Mouse (Mus musculus): ENCODE measurements around the gene 9130008F23Rik. TPM values are rescaled to one million over a fixed set of nuclear protein-coding genes. Genes with fewer than 3 reads are reported as not detected.

9130008F23Rik gene
- 0.18 TPM in 1 of 2 replicates, not detected in the other for polyA plus RNA-seq (2021; fragmentation: Nextera tagmentation)
- long read RNA-seq, experiment 1, result 0 reads
- long read RNA-seq, experiment 2, result 0 reads

DNA sequence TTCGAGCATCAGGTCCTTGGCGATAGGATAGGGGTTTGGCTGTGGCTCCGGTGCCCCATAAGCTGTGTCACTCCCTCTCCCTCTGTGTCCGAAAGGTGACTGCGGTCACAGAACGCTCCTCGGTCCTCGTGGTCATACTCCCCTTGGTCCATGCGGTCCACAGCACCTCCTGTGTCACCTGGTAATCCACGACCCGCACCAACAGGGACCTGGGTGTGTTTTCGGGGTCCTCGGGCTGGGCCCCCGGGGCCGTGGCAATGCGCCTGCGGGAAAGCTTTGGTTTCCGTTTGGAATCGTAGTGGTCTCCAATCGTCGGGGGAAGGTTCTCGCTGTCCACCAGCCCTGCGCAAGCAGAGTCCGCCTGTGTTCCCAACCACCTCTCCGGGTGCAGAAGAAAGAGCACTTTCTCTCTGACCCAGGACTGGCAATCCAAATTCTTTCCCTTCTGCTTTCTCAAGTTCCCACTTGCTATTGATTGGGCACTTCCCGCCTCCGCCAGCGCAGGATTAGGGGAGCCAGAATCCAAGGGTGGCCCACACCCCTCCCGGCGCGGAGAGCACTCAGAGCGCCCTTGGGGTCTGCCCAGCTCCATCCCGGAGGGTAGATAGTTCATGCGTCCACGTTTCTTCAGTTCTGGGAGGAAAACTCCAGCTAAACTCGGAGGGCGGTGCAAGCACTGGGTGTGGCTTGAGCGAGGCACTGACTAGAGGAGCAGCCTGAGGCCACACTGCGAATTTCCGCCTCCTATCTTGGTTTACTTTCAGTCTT is at the start of gene 9130008F23Rik:
Gene 9130008F23Rik, minus strand, starts transcription at position 636 of the 768 bp plus-strand sequence.

DNA sequence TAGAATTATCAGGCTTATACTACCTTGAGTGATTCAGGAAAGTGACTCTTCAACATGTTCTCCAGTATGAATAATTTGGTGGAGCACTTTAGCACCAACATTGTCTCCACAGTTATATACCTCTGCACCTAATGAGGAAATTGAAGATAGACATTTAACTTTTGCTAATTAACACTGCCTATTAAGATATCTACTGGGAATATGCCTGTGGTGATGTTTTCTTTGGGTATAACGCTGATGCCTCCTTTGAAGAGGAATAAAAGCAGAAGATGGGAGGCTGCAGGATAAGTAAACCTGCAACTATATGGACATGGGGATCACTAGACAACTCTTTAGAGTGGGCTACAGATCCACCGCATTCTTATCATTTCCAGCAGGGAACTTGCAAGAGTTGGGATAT is 33.9 kb upstream of the 9130008F23Rik start, which contains the start of gene Glyatl3:
Gene Glyatl3, minus strand, starts transcription at position 101 of the 400 bp plus-strand sequence.

Other genes starting within 250 kb of the 9130008F23Rik start
- gene Esp3, start 248.5 kb downstream of the 9130008F23Rik start, polyA plus RNA-seq (2021; fragmentation: Nextera tagmentation), result not detected in 2 replicates
- gene Esp1, start 153.4 kb downstream of the 9130008F23Rik start, polyA plus RNA-seq (2021; fragmentation: Nextera tagmentation), result not detected in 2 replicates
- gene Crisp2, start 73.6 kb downstream of the 9130008F23Rik start, polyA plus RNA-seq (2021; fragmentation: Nextera tagmentation), result not detected in 2 replicates
- gene Rhag, start 69.4 kb downstream of the 9130008F23Rik start, polyA plus RNA-seq (2021; fragmentation: Nextera tagmentation), result not detected in 2 replicates
- gene Glyatl3, start 33.8 kb upstream of the 9130008F23Rik start, polyA plus RNA-seq (2021; fragmentation: Nextera tagmentation), result not detected in 2 replicates
- gene Mut, start 54.1 kb upstream of the 9130008F23Rik start, polyA plus RNA-seq (2021; fragmentation: Nextera tagmentation), result 27.9 and 37.0 TPM in 2 replicates
- 3.9 and 4.7 TPM in 2 replicates for gene Cenpq, start 54.5 kb upstream of the 9130008F23Rik start, polyA plus RNA-seq (2021; fragmentation: Nextera tagmentation)